Mouse (Mus musculus) MEL (cell line): ENCODE data around the gene Kcnip1. TPM values are rescaled to one million over a fixed set of nuclear protein-coding genes. Genes with fewer than 3 reads are reported as not detected.

ENCODE experiments used
- DNase-seq: peaks from one replicate; pipeline ENCODE4 v3.0.0; 2011; ENCODE audit warnings: low read depth, low spot score
- H3K27ac ChIP-seq: 2 replicates; pipeline ENCODE4 v1.5.1; 2012; ENCODE audit warnings: low read depth, mild to moderate bottlenecking, control low read depth, low read length, moderate library complexity; ENCODE audit not compliant: control insufficient read depth
- H3K27me3 ChIP-seq, 2 experiments: fragments of 150-350 bp in 1 of 2; sonication (generic) in 1 of 2; 2 replicates each; pipeline ENCODE4 v1.6.1; 2012; ENCODE audit warnings: low read length in 2 of 2, mild to moderate bottlenecking in 2 of 2, improper control_type of control experiment in 1 of 2, moderate library complexity in 1 of 2; ENCODE audit not compliant: insufficient read depth in 2 of 2, control insufficient read depth in 1 of 2
- H3K36me3 ChIP-seq, 2 experiments: 2 replicates each; pipeline ENCODE4 v1.6.1; 2012 to 2014; ENCODE audit warnings: low read length in 2 of 2, improper control_type of control experiment in 1 of 2, inconsistent platforms in 1 of 2, mild to moderate bottlenecking in 1 of 2; ENCODE audit not compliant: insufficient read depth in 2 of 2, control insufficient read depth in 1 of 2
- H3K4me1 ChIP-seq, 2 experiments: fragments of 150-350 bp in 1 of 2; sonication (generic) in 1 of 2; 2 replicates each; pipeline ENCODE4 v1.6.1; 2012; ENCODE audit warnings: low read length in 2 of 2, improper control_type of control experiment in 1 of 2, mild to moderate bottlenecking in 1 of 2; ENCODE audit not compliant: insufficient read depth in 2 of 2, control insufficient read depth in 1 of 2
- H3K4me3 ChIP-seq, 2 experiments: fragments of 150-350 bp in 1 of 2; sonication (generic) in 1 of 2; 2 replicates each; pipeline ENCODE4 v1.5.1; 2012; ENCODE audit warnings: low read depth in 2 of 2, low read length in 2 of 2, mild to moderate bottlenecking in 2 of 2, moderate library complexity in 2 of 2, control low read depth in 1 of 2, improper control_type of control experiment in 1 of 2; ENCODE audit not compliant: control insufficient read depth in 1 of 2, insufficient read depth in 1 of 2
- H3K79me2 ChIP-seq: 2 replicates; pipeline ENCODE4 v1.6.1; 2012; ENCODE audit warnings: mild to moderate bottlenecking, low read length, moderate library complexity; ENCODE audit not compliant: control insufficient read depth, poor library complexity, insufficient read depth
- H3K9ac ChIP-seq: 2 replicates; pipeline ENCODE4 v1.6.1; 2012; ENCODE audit warnings: low read depth, mild to moderate bottlenecking, control low read depth, low read length, moderate library complexity; ENCODE audit not compliant: control insufficient read depth, poor library complexity, severe bottlenecking
- H3K9me3 ChIP-seq: fragments of 150-350 bp; sonication (generic); replicated peaks from 2 replicates; pipeline ENCODE4 v1.6.1; 2012; ENCODE audit warnings: mild to moderate bottlenecking, low read length, improper control_type of control experiment, moderate library complexity; ENCODE audit not compliant: insufficient read depth
- BHLHE40 ChIP-seq: IDR thresholded peaks from 2 replicates; pipeline ENCODE4 v1.6.1; 2012; ENCODE audit warnings: low read depth, mild to moderate bottlenecking, inconsistent platforms, low read length, improper control_type of control experiment, borderline replicate concordance
- CHD1 ChIP-seq: IDR thresholded peaks from 2 replicates; pipeline ENCODE4 v1.6.1; 2012; ENCODE audit warnings: low read depth, mild to moderate bottlenecking, inconsistent platforms, low read length, improper control_type of control experiment
- CTCF ChIP-seq, 3 experiments: IDR thresholded peaks in 2 of 3; conservative IDR thresholded peaks in 1 of 3; 2 replicates each; pipeline ENCODE4 v1.5.1; 2011 to 2012; ENCODE audit warnings: low read length in 3 of 3, low read depth in 2 of 3, mild to moderate bottlenecking in 2 of 3, improper control_type of control experiment in 1 of 3, inconsistent platforms in 1 of 3, mixed read lengths in 1 of 3, moderate library complexity in 1 of 3; ENCODE audit not compliant: control insufficient read depth in 1 of 3, insufficient read depth in 1 of 3, poor library complexity in 1 of 3, severe bottlenecking in 1 of 3
- ELF1 ChIP-seq: IDR thresholded peaks from 2 replicates; pipeline ENCODE4 v1.6.1; 2014; ENCODE audit warnings: low read depth, mild to moderate bottlenecking, inconsistent platforms, low read length, improper control_type of control experiment, moderate library complexity
- EP300 ChIP-seq, 2 experiments: IDR thresholded peaks; 2 replicates each; pipeline ENCODE4 v1.6.1; 2011; ENCODE audit warnings: improper control_type of control experiment in 2 of 2, low read length in 2 of 2, low read depth in 1 of 2, mild to moderate bottlenecking in 1 of 2
- ETS1 ChIP-seq: IDR thresholded peaks from 2 replicates; pipeline ENCODE4 v1.6.1; 2012; ENCODE audit warnings: low read depth, mild to moderate bottlenecking, inconsistent platforms, low read length, improper control_type of control experiment, moderate library complexity
- HCFC1 ChIP-seq: IDR thresholded peaks from 2 replicates; pipeline ENCODE4 v1.6.1; 2012; ENCODE audit warnings: low read depth, mild to moderate bottlenecking, inconsistent platforms, low read length, improper control_type of control experiment, moderate library complexity
- MAFK ChIP-seq: IDR thresholded peaks from 2 replicates; pipeline ENCODE4 v1.6.1; 2011; ENCODE audit warnings: low read depth, mild to moderate bottlenecking, low read length, improper control_type of control experiment, borderline replicate concordance
- MAX ChIP-seq: IDR thresholded peaks from 2 replicates; pipeline ENCODE4 v1.6.1; 2011; ENCODE audit warnings: low read length, improper control_type of control experiment
- MAZ ChIP-seq: IDR thresholded peaks from 2 replicates; pipeline ENCODE4 v1.6.1; 2012; ENCODE audit warnings: low read depth, mild to moderate bottlenecking, inconsistent platforms, low read length, improper control_type of control experiment
- NELFE ChIP-seq: IDR thresholded peaks from 2 replicates; pipeline ENCODE4 v1.6.1; 2011; ENCODE audit warnings: low read depth, low read length, improper control_type of control experiment
- NRF1 ChIP-seq: IDR thresholded peaks from 2 replicates; pipeline ENCODE4 v1.6.1; 2014; ENCODE audit warnings: low read depth, mild to moderate bottlenecking, inconsistent platforms, low read length, improper control_type of control experiment, moderate library complexity; ENCODE audit not compliant: poor library complexity, insufficient read depth, severe bottlenecking
- POLR2AphosphoS2 ChIP-seq: IDR thresholded peaks from 2 replicates; pipeline ENCODE4 v1.6.1; 2011; ENCODE audit warnings: low read length, improper control_type of control experiment
- POLR2AphosphoS5 ChIP-seq: IDR thresholded peaks from 2 replicates; pipeline ENCODE4 v1.6.1; 2012; ENCODE audit warnings: low read depth, borderline replicate concordance, mild to moderate bottlenecking, inconsistent platforms, low read length, moderate library complexity, mixed read lengths
- RCOR1 ChIP-seq: IDR thresholded peaks from 2 replicates; pipeline ENCODE4 v1.6.1; 2012; ENCODE audit warnings: low read depth, mild to moderate bottlenecking, inconsistent platforms, low read length, improper control_type of control experiment
- SMC3 ChIP-seq: IDR thresholded peaks from 2 replicates; pipeline ENCODE4 v1.6.1; 2011; ENCODE audit warnings: low read depth, low read length, improper control_type of control experiment
- TBP ChIP-seq: IDR thresholded peaks from 2 replicates; pipeline ENCODE4 v1.8.0; 2011; ENCODE audit warnings: low read depth, low read length, improper control_type of control experiment
- TCF12 ChIP-seq: IDR thresholded peaks from 2 replicates; pipeline ENCODE4 v1.6.1; 2014; ENCODE audit warnings: low read depth, mild to moderate bottlenecking, inconsistent platforms, low read length, improper control_type of control experiment, moderate library complexity
- UBTF ChIP-seq: IDR thresholded peaks from 2 replicates; pipeline ENCODE4 v1.6.1; 2012; ENCODE audit warnings: low read depth, mild to moderate bottlenecking, inconsistent platforms, low read length, improper control_type of control experiment, moderate library complexity, borderline replicate concordance; ENCODE audit not compliant: insufficient read depth
- USF2 ChIP-seq, 2 experiments: IDR thresholded peaks; 2 replicates each; pipeline ENCODE4 v1.6.1; 2011 to 2012; ENCODE audit warnings: improper control_type of control experiment in 2 of 2, low read length in 2 of 2, borderline replicate concordance in 1 of 2, inconsistent platforms in 1 of 2, low read depth in 1 of 2, mild to moderate bottlenecking in 1 of 2; ENCODE audit not compliant: insufficient read depth in 1 of 2
- ZC3H11A ChIP-seq: IDR thresholded peaks from 2 replicates; pipeline ENCODE4 v1.6.1; 2012; ENCODE audit warnings: low read depth, mild to moderate bottlenecking, inconsistent platforms, low read length, improper control_type of control experiment
- ZMIZ1 ChIP-seq: IDR thresholded peaks from 2 replicates; pipeline ENCODE4 v1.6.1; 2012; ENCODE audit warnings: low read depth, mild to moderate bottlenecking, inconsistent platforms, low read length, improper control_type of control experiment, moderate library complexity
- polyA plus RNA-seq, 2 experiments: library from polyadenylated mRNA; stranded (reverse) in 1 of 2; unstranded in 1 of 2; fragments of >175 nt in 1 of 2; fragments of >200 nt in 1 of 2; gene quantifications; 2 replicates each; pipeline versions ENCODE4 v1.2.1 to v1.2.4; 2012; ENCODE audit warnings: low replicate concordance in 2 of 2, low read depth in 1 of 2; ENCODE audit not compliant: insufficient read length in 2 of 2, insufficient read depth in 1 of 2, missing spikeins in 1 of 2
- total RNA-seq: library from RNA; depleted of rRNA; stranded (reverse); fragments of 300-350 nt; gene quantifications from 2 replicates; pipeline ENCODE4 v1.2.3, GENCODE M21; 2012

Kcnip1 gene
- total and polyA plus RNA-seq, 3 experiments = 0.04 to 0.06 TPM; not detected in 1

- H3K79me2 ChIP-seq = no peaks in the 10 kb centered on the region
- TF ChIP-seq BHLHE40 (no peak), HCFC1 (no peak), NELFE (no peak), UBTF (no peak), CTCF (IDR thresholded peaks at IDR 0.05 in 2 of 3, conservative IDR thresholded peaks at IDR 0.05 in 1 of 3; ENCODE audit: control insufficient read depth in 1 of 3, insufficient read depth in 1 of 3, low read depth in 2 of 3, low read length in 3 of 3, poor library complexity in 1 of 3, severe bottlenecking in 1 of 3) (no peak), POLR2AphosphoS2 (no peak), ZC3H11A (no peak), MAZ (no peak), ZMIZ1 (no peak), NRF1 (no peak), ELF1 (no peak), MAFK (no peak), SMC3 (no peak)
- no peak for DNase-seq
- no peaks in the 10 kb centered on the region for H3K9me3 ChIP-seq
- no peak overlapping the region for H3K4me3 ChIP-seq
- H3K27ac ChIP-seq = no peak overlapping the region
- no peaks in the 10 kb centered on the region for H3K27me3 ChIP-seq
- peaks cover 0 to 31% of the 10 kb centered on the region in 2 experiments; a peak in 2 of 4 replicates for H3K36me3 ChIP-seq
- H3K4me1 ChIP-seq = peaks cover 18 to 46% of the 10 kb centered on the region in 2 experiments
- H3K9ac ChIP-seq = no peak overlapping the region
Observed at GRCm38 (mm10) chr11:33913061-33913460, 79.9 kb downstream of the Kcnip1 start.

GRCm38 (mm10) chr11:33912151-33912571 is 80.8 kb downstream of the Kcnip1 start:
- Histone ChIP-seq H3K9me3 (no peaks in the 10 kb centered on the region), H3K36me3 (peaks cover 0 to 33% of the 10 kb centered on the region in 2 experiments; a peak in 2 of 4 replicates), H3K4me3 (no peak overlapping the region), H3K4me1 (peaks cover 20 to 50% of the 10 kb centered on the region in 2 experiments), H3K9ac (no peak overlapping the region), H3K27me3 (no peaks in the 10 kb centered on the region), H3K27ac (0 out of 2 replicates have a peak overlapping the region, but pooled peaks have one; percentile 3), H3K79me2 (no peaks in the 10 kb centered on the region)
- TF ChIP-seq MAZ (0 out of 2 replicates have a peak, but pooled peaks have one; percentile 33), NRF1 (no peak), RCOR1 (peak; percentile 52; the same call in 1 of the 2 replicates), CHD1 (no peak), POLR2AphosphoS5 (no peak), MAFK (no peak), ETS1 (peak; percentile 87), EP300 (IDR thresholded peaks at IDR 0.05; ENCODE audit: low read depth in 1 of 2, low read length in 2 of 2) (peak in 1 of 2 experiments; percentile 84; a peak in 2 of 4 replicates), MAX (no peak), TBP (no peak), USF2 (IDR thresholded peaks at IDR 0.05; ENCODE audit: borderline replicate concordance in 1 of 2, insufficient read depth in 1 of 2, low read depth in 1 of 2, low read length in 2 of 2) (no peak), UBTF (no peak), BHLHE40 (peak; percentile 27; the same call in 1 of the 2 replicates), NELFE (no peak), SMC3 (no peak), TCF12 (peak; percentile 92), CTCF (IDR thresholded peaks at IDR 0.05 in 2 of 3, conservative IDR thresholded peaks at IDR 0.05 in 1 of 3; ENCODE audit: control insufficient read depth in 1 of 3, insufficient read depth in 1 of 3, low read depth in 2 of 3, low read length in 3 of 3, poor library complexity in 1 of 3, severe bottlenecking in 1 of 3) (no peak)
- peak; percentile 63 for DNase-seq
